Mouse (Mus musculus) testis, adult 2 months (tissue): ENCODE data around the gene Abhd6. TPM values are rescaled to one million over a fixed set of nuclear protein-coding genes. Genes with fewer than 3 reads are reported as not detected.

Experiments used
- H3K27ac ChIP-seq: fragments of 200-500 bp; 2 replicates; pipeline ENCODE4 v1.5.1; 2012; ENCODE audit warnings: low read depth, low read length; ENCODE audit not compliant: control insufficient read depth, insufficient read depth
- H3K27me3 ChIP-seq: fragments of 200-500 bp; 2 replicates; pipeline ENCODE4 v1.6.1; 2012; ENCODE audit warnings: mild to moderate bottlenecking, low read length, moderate library complexity; ENCODE audit not compliant: control insufficient read depth, insufficient read depth
- H3K36me3 ChIP-seq: fragments of 200-500 bp; 2 replicates; pipeline ENCODE4 v1.6.1; 2012; ENCODE audit warnings: mild to moderate bottlenecking, low read length; ENCODE audit not compliant: control insufficient read depth, insufficient read depth
- H3K4me1 ChIP-seq: fragments of 200-500 bp; 2 replicates; pipeline ENCODE4 v1.6.1; 2012; ENCODE audit warnings: low read length; ENCODE audit not compliant: control insufficient read depth, insufficient read depth
- H3K4me3 ChIP-seq: fragments of 200-500 bp; 2 replicates; pipeline ENCODE4 v1.5.1; 2012; ENCODE audit warnings: low read depth, mild to moderate bottlenecking, low read length, moderate library complexity, mixed read lengths; ENCODE audit not compliant: control insufficient read depth
- CTCF ChIP-seq: fragments of 200-500 bp; IDR thresholded peaks from 2 replicates; pipeline ENCODE4 v1.5.1; 2012; ENCODE audit warnings: low read depth, mild to moderate bottlenecking, inconsistent platforms, low read length, moderate library complexity; ENCODE audit not compliant: control insufficient read depth, insufficient read depth, insufficient replicate concordance
- POLR2A ChIP-seq: fragments of 200-500 bp; IDR thresholded peaks from 2 replicates; pipeline ENCODE4 v1.6.1; 2012; ENCODE audit warnings: low read depth, mild to moderate bottlenecking, inconsistent platforms, low read length, moderate library complexity; ENCODE audit not compliant: control insufficient read depth
- polyA plus RNA-seq: library from polyadenylated mRNA; depleted of rRNA; stranded (reverse); fragments of >200 nt; gene quantifications from 2 replicates; pipeline ENCODE4 v1.2.3, GENCODE M21; 2012; rRNA removed

Gene Abhd6
- 16.9 and 19.5 TPM in 2 replicates for polyA plus RNA-seq

- H3K36me3 ChIP-seq = no peaks in the 10 kb centered on the region
- H3K27me3 ChIP-seq = no peaks in the 10 kb centered on the region
- H3K4me1 ChIP-seq = peaks cover 14% of the 10 kb centered on the region
- TF ChIP-seq POLR2A = peak; percentile 66; the same call in 1 of the 2 replicates
- TF ChIP-seq CTCF = no peak
- H3K27ac ChIP-seq = peak within 1 kb of the TSS; percentile 55
- peak within 1 kb of the TSS; percentile 88 for H3K4me3 ChIP-seq
These were observed at the start of gene Abhd6 for GRCm38 (mm10) chr14:8002432-8003092. TSS of gene Abhd6 (plus strand) at chr14:8002902.

DNA sequence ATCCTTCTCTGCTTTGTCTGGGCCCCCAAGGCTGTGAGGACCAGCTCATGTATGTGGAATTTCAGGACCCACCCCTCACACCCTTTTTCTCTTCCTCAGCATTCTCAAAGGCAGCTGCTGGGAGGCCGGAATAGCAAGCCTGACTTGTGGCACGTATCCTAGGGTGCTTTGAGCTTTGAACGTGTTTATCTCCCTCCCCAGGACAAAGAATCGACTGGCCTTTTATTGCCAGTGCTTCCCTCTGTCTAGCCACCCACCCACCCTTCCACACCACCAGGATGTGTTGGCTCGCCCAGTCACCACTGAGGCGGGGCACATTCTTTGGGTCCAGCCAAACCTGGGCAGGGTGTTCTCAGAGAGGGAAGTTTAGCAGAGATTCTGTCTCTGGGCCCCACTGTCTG is 48.6 kb upstream of the Abhd6 start:
- no peak for TF ChIP-seq CTCF
- TF ChIP-seq POLR2A = no peak
- H3K27me3 ChIP-seq = no peaks in the 10 kb centered on the region
- H3K4me1 ChIP-seq = peaks cover 16% of the 10 kb centered on the region
- no peaks in the 10 kb centered on the region for H3K36me3 ChIP-seq
- H3K27ac ChIP-seq = no peak overlapping the region
- H3K4me3 ChIP-seq = no peak overlapping the region

GRCm38 (mm10) chr14:7956427-7956826 is 46.3 kb upstream of the Abhd6 start:
- TF ChIP-seq POLR2A = no peak
- no peak for TF ChIP-seq CTCF
- no peaks in the 10 kb centered on the region for H3K27me3 ChIP-seq
- no peak overlapping the region for H3K27ac ChIP-seq
- peaks cover 16% of the 10 kb centered on the region for H3K4me1 ChIP-seq
- H3K36me3 ChIP-seq = no peaks in the 10 kb centered on the region
- H3K4me3 ChIP-seq = peak overlapping the region; percentile 67

DNA sequence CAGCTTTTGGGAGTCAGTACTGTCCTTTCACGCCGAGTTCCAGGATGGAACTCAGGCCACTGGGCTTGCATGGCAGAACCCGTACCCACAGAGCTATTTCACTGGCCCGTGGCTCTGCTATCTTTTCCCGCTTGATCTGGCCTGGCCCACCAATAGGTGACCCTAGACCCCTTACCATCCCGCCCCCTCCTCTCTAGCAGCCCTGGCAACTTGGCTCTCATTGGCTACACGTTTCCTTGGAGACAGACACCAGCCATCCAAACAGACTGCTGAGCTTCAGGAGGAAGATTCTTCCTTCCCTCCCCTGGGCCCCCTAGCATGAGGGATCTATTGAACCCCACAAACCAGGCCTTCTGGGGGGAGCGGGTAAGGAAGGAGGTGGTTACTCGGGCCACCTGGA is 45.7 kb upstream of the Abhd6 start, which contains the start of gene Gm45521:
Gene Gm45521 (plus strand): TSS at position 240 of the 400 bp plus-strand sequence.
- H3K27ac ChIP-seq = no peak within 1 kb of the TSS
- peaks cover 16% of the 10 kb centered on the region for H3K4me1 ChIP-seq
- no peaks in the 10 kb centered on the region for H3K36me3 ChIP-seq
- no peaks in the 10 kb centered on the region for H3K27me3 ChIP-seq
- H3K4me3 ChIP-seq = peak within 1 kb of the TSS; percentile 67
- TF ChIP-seq CTCF (no peak), POLR2A (no peak)

- Histone ChIP-seq H3K4me3 (no peak overlapping the region), H3K27ac (no peak overlapping the region)
- TF ChIP-seq CTCF = peak; percentile 40; the same call in 1 of the 2 replicates
- no peak for TF ChIP-seq POLR2A
These were observed 42.1 kb upstream of the Abhd6 start for GRCm38 (mm10) chr14:7960616-7961015.

DNA sequence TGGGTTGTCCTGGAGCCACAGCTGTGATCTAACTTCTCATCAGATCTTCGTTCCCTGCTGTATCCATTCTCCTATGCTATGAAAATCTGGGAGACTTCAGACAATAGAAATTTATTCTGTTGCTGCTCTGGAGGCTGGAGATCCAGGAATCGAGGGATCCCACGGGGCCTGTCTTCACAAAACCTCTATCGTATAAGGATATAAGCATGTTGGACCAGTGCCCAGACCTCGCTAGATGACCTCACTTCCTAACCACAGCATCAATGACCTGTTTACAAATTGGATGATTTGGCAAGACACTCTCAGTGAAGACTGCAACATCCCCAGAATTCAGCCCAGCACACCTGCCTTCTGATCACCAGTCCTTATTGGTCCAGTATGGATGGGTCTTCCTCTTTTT is 41.0 kb upstream of the Abhd6 start:
- no peak overlapping the region for H3K27ac ChIP-seq
- H3K27me3 ChIP-seq = no peaks in the 10 kb centered on the region
- no peaks in the 10 kb centered on the region for H3K36me3 ChIP-seq
- H3K4me1 ChIP-seq = peaks cover 6% of the 10 kb centered on the region
- TF ChIP-seq CTCF (no peak), POLR2A (no peak)
- no peak overlapping the region for H3K4me3 ChIP-seq

More at GRCm38 (mm10) chr14:7960616-7961015, 42.1 kb upstream of the Abhd6 start:
- H3K36me3 ChIP-seq = no peaks in the 10 kb centered on the region
- peaks cover 12% of the 10 kb centered on the region for H3K4me1 ChIP-seq
- no peaks in the 10 kb centered on the region for H3K27me3 ChIP-seq

- Histone ChIP-seq H3K27ac (no peak overlapping the region), H3K36me3 (no peaks in the 10 kb centered on the region), H3K4me3 (no peak overlapping the region), H3K27me3 (no peaks in the 10 kb centered on the region), H3K4me1 (no peaks in the 10 kb centered on the region; the same call in 1 of the 2 replicates)
- no peak for TF ChIP-seq CTCF
- no peak for TF ChIP-seq POLR2A
These were observed 40.1 kb upstream of the Abhd6 start for GRCm38 (mm10) chr14:7962626-7963025.
